Mouse (Mus musculus) embryo, embryonic 11 days (tissue): ENCODE measurements around the gene Olfr1200.

Experiments
- DNase-seq: peaks from one replicate; pipeline ENCODE4 v3.0.0-alpha.2; 2015

Gene Olfr1200

DNA sequence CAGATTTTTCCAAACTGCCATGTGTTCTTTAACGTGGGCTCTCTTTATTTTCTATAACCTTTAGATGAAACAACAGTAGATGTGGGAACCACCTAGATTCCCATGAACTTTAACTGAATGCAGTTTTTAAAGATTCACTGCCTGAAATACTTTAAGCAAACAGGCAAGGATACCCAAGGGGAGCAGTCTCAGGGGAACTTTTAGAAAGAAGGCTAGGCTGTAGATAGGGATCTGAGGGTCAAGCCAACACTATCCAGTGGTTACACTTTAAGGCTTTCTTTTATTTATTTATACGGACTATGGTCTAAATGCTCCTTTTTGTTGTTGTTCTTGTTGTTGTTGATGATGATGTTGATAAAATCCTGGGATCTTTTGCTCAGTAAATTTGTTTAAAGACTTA, at the start of gene Olfr1200:
Gene Olfr1200, minus strand, starts transcription at position 101 of the 400 bp plus-strand sequence.
- no peak for DNase-seq

DNA sequence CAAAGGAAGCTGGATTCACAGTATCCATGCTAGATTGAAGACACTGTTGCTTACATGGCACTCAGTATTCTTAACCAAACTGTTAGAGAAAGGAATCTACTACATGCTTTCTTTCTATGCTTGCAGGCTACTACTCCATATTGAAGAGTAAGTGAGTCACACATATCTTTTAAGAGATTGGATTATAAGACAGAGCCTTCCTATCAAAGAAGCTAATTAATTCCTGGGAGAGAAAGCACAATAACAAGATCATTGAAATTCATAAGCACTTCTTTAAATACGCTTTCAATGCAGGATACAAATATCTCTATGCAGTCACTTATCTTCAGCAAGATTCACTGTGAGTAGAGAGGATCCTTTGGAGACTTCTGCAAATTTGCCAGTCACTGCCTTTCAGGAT, 43.9 kb upstream of the Olfr1200 start, which contains the start of gene Olfr1202:
Gene Olfr1202, plus strand, starts transcription at position 301 of the 400 bp plus-strand sequence.
- no peak for DNase-seq

DNA sequence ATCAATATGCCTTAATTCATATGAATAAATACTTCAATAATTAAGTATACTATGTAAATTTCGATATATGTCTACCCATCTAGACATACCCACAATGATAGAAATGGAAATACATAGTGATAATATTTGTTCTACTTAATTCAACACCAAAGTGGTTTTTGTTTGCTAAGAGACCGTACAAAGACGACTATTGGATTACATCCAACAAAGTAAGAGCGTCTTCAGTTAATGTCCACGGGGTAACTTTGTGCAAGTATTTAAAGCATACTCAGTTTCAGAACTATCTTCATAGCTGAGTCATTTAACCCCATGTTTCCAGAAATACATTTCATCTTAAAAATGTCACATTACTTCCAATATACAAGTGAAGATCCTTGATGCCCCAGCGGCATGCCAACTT, 22.4 kb upstream of the Olfr1200 start, which contains the start of gene Olfr1201:
Gene Olfr1201, plus strand, starts transcription at position 301 of the 400 bp plus-strand sequence.
- no peak for DNase-seq

DNA sequence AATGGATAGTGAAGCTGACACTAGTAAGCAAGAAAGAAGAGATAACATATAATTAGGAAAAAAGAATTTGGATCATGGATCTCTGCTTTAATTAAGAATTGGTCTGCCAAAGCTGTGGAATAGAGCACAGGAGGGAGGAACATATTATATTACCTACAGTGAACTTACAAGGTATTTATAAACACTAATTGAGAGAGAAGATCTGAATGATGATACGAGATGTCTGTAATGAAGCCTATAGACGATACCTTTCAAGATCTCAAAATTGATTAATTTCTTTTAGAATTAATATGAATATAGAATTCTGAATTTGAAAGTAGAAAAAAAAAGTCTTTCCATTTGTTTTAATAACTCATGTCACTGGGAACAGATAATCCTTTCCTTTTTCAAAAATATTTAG, 9.9 kb downstream of the Olfr1200 start, which contains the start of gene Olfr1199:
Gene Olfr1199, minus strand, starts transcription at position 101 of the 400 bp plus-strand sequence.
- DNase-seq = no peak

DNA sequence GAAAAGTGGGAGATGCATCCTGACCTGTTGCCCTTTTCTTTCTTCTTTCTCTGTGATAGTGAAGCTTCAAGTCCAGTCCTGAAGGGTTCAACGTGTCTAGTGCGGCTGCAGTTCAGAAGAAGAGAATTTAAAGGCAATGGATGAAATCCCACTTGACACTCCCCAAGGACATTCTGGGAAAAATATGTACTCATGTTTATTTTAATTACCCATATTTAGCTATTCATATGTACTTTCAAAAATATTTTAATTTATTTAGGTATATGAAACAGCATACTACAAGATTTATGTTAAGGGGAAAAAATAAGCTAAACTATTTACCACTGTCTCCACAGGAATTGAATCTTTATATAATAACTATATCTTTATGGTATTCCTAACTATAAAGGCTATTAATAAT, 19.0 kb downstream of the Olfr1200 start, which contains the start of gene Olfr1198:
Gene Olfr1198, minus strand, starts transcription at position 101 of the 400 bp plus-strand sequence.
- DNase-seq = no peak

DNA sequence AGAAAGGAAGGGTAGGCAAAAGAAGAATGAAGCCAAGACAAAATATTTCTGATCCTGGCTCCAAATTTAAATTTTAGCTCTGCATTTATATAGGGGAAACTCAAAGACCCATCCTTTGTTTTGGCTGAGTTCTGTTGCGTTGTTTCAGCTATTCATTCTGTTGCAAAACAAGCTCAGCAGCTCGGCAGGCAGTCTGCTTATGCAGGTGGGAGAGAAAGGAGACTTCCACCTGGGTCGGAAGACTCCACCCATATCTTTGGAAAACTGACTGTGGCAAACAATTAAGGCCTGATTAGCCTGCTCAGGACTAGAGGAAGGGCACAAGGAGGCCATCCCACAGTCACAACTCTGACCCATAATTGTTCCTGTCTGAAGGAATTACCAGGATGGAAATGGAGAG, 26.9 kb downstream of the Olfr1200 start:
- no peak for DNase-seq

DNA sequence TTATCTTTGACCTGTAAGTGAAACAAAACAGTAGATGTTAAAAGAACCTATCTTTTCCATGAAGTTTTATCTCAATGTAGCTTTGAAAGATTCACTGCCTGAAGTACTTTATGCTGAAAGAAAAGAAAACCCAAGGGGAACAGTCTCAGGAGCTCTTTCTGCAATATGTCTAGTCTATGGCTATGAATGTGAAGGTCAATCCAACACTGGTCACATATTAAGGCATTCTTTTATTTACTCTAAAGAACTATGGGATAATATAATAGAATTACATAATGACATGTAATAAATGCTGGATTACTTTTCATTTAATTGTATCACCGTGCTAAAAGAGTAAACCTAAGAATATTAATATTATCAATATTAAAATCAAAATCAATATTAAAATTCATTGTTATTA, 38.0 kb downstream of the Olfr1200 start, which contains the start of gene Olfr1197:
Gene Olfr1197, minus strand, starts transcription at position 101 of the 400 bp plus-strand sequence.
- no peak for DNase-seq
